Mouse (Mus musculus) thymus, postnatal 14 days (tissue): Measurements from ENCODE around the gene Zfp811.

Experiments used
- DNase-seq: peaks from one replicate; pipeline ENCODE4 v3.0.0; 2021

The Zfp811 gene

GRCm38 (mm10) chr17:32752813-32753360 is 56.8 kb downstream of the Zfp811 start:
- DNase-seq = no peak

GRCm38 (mm10) chr17:32750611-32751010 is 59.1 kb downstream of the Zfp811 start:
- no peak for DNase-seq
